Mouse (Mus musculus) midbrain, embryonic 12.5 days (tissue): ENCODE data around the gene Eml5. TPM values are rescaled to one million over a fixed set of nuclear protein-coding genes. Genes with fewer than 3 reads are reported as not detected.
A peak's percentile ranks its signal among the peaks of the same experiment; 100 is the strongest.

Source experiments
- ATAC-seq: fragments of 200-750 bp; cut with Nextera tagmentation; 2 replicates; pipeline ENCODE4 v1.8.0; 2017; ENCODE audit warnings: low read depth, moderate TSS enrichment, moderate library complexity; ENCODE audit not compliant: low FRiP score
- H3K27ac ChIP-seq: fragments of 300-500 bp; sonication (generic); replicated peaks from 2 replicates; pipeline ENCODE4 v1.5.1; 2016; ENCODE audit warnings: mild to moderate bottlenecking
- H3K27me3 ChIP-seq: fragments of 300-500 bp; sonication (generic); 2 replicates; pipeline ENCODE4 v1.6.1; 2016; ENCODE audit warnings: mild to moderate bottlenecking
- H3K36me3 ChIP-seq: fragments of 300-500 bp; sonication (generic); 2 replicates; pipeline ENCODE4 v1.6.1; 2016
- H3K4me1 ChIP-seq: fragments of 300-500 bp; sonication (generic); 2 replicates; pipeline ENCODE4 v1.6.1; 2016
- H3K4me2 ChIP-seq: fragments of 300-500 bp; sonication (generic); replicated peaks from 2 replicates; pipeline ENCODE4 v1.6.1; 2016; ENCODE audit warnings: mild to moderate bottlenecking, moderate library complexity
- H3K4me3 ChIP-seq: fragments of 300-500 bp; sonication (generic); 2 replicates; pipeline ENCODE4 v1.5.1; 2016; ENCODE audit warnings: mild to moderate bottlenecking
- H3K9ac ChIP-seq: fragments of 300-500 bp; sonication (generic); replicated peaks from 2 replicates; pipeline ENCODE4 v1.6.1; 2016; ENCODE audit warnings: mild to moderate bottlenecking, moderate library complexity
- H3K9me3 ChIP-seq: fragments of 300-500 bp; sonication (generic); 2 replicates; pipeline ENCODE4 v1.6.1; 2016; ENCODE audit warnings: mild to moderate bottlenecking
- WGBS: fragments of 180-500 bp; shearing (Covaris S2); methylation state at CpG from one replicate; pipeline ENCODE4 v1.1.7; 2016; 5-methylcytosine and 5-hydroxymethylcytosine counted together
- polyA plus RNA-seq: library from polyadenylated mRNA; unstranded; fragments of >200 nt; fragmentation: Nextera tagmentation; extraction: Ambion mirVana; gene quantifications from 2 replicates; pipeline ENCODE4 v1.2.1, GENCODE M21; 2016

Gene Eml5
- polyA plus RNA-seq, 1 experiment from 2014 or later = 36.0 TPM

DNA sequence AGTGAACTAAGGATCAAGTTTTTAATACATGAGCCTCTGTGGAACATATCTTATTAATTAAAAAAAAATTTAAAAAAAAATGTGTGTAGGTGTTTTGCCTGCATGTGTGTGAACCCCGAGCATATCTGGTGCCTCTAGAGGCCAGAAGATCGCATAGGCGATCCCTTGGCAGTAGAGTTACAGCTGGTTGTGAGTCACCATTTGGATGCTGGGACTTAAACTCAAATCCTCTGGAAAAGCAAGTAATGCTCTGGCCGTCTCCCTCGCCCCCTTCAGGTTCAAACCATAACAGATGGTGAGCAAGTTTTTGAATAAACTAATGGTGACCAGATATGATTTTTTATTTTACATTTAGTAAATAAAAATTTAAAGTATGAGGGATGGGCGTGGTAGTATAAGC is 143.6 kb downstream of the Eml5 start:
- Histone ChIP-seq H3K4me2 (no peak overlapping the region), H3K9me3 (no peaks in the 10 kb centered on the region), H3K4me3 (no peak overlapping the region), H3K27ac (no peak overlapping the region), H3K27me3 (no peaks in the 10 kb centered on the region), H3K9ac (no peak overlapping the region), H3K4me1 (no peaks in the 10 kb centered on the region), H3K36me3 (peaks cover 81% of the 10 kb centered on the region)
- WGBS = 91% methylated on average over 6 of the region's 6 CpGs
- no peak for ATAC-seq

- H3K9me3 ChIP-seq = no peaks in the 10 kb centered on the region
These were observed 153.9 kb downstream of the Eml5 start for GRCm38 (mm10) chr12:98747380-98747753.

DNA sequence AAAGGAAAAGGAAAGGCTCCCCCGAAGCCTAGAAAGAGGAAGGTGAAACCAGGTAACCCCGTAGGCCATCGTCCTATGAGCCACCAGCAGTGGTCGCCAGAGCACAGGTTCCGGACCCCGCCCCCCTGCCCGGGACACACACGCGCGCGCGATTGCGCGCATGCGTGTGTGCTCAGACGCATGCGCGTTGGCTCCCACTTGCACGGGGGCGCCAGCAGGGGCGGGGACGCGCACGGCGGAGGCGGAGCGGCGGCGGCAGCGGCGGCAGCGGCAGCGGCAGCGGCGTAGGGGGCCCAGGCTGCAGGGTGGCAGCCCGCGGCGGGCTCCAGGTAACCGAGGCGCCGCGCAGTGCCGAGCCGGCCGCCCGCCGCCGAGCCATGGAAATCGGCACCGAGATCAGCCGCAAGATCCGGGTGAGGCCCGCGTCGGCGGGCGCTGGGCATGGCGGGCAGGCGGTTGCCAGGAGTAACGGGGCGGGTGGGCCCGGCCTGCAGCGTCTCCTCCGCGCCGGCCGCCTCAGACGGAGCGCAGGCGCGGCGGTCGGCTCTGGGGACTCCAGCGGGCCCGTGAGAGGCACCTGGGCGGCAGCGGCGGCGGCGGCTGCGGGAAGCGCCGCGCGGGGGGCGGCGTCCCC is 154.4 kb downstream of the Eml5 start, which contains the start of gene Zc3h14:
Zc3h14 (plus strand) TSS at position 219 of the 634 bp plus-strand sequence.
- Histone ChIP-seq H3K36me3 (no peaks in the 10 kb centered on the region), H3K9me3 (no peaks in the 10 kb centered on the region), H3K4me3 (peak within 1 kb of the TSS; percentile 95), H3K4me1 (peaks cover 24% of the 10 kb centered on the region), H3K27ac (peak within 1 kb of the TSS; percentile 94), H3K9ac (peak within 1 kb of the TSS; percentile 89), H3K4me2 (peak within 1 kb of the TSS; percentile 70), H3K27me3 (no peaks in the 10 kb centered on the region)
- ATAC-seq = peak; percentile 94
- WGBS = 1% methylated on average over 54 of the region's 87 CpGs

More at GRCm38 (mm10) chr12:98747380-98747753, 153.9 kb downstream of the Eml5 start:
- Histone ChIP-seq H3K4me3 (peak overlapping the region; percentile 95), H3K27me3 (no peaks in the 10 kb centered on the region), H3K9ac (peak overlapping the region; percentile 89), H3K4me2 (peak overlapping the region; percentile 70), H3K4me1 (peaks cover 24% of the 10 kb centered on the region), H3K36me3 (no peaks in the 10 kb centered on the region), H3K27ac (peak overlapping the region; percentile 94)
- peak; percentile 53 for ATAC-seq
- 2% methylated on average over 14 of the region's 14 CpGs for WGBS

DNA sequence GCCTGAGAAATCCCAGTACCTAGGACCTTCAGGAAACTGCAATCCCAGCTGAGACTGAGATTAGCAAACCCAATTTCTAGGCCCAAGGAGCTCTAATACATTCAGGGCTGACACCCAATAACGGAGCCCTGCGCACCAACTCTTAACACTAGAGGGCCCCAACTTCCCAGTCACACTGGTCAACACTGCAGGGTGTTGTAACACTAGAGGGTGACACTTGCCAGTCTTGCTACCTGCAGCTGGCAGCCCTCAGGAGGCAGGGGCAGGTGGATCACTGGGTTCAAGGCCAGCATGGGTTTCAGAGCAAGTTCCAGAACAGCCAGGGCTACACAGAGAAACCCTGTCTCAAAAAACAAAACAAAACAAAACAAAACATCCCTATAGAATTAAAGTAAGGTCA is 155.2 kb downstream of the Eml5 start:
- Histone ChIP-seq H3K4me1 (peaks cover 24% of the 10 kb centered on the region), H3K4me3 (no peak overlapping the region), H3K27ac (no peak overlapping the region), H3K36me3 (no peaks in the 10 kb centered on the region), H3K9ac (no peak overlapping the region), H3K27me3 (no peaks in the 10 kb centered on the region), H3K4me2 (no peak overlapping the region), H3K9me3 (no peaks in the 10 kb centered on the region)
- WGBS = 17% methylated on average over 2 of the region's 2 CpGs
- peak; percentile 35 for ATAC-seq

DNA sequence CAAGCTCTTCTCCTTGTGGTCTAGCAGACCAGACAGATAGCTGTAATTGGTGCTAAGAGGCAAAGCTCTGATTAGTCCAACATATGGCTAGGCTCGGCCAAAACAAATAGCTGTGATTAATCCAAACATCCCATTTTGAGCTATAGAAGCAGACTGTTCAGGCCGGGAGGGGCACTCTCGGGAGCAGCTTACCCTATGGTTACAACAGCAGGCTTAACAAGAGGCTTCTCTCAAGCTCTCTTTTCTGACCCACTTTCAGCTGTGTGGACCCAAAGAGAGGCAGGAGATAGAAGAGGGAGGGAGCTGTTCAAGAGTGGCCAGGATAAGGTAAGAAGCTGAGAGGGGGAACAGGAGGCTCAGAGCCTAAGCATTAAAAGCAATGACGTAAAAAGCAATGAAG is 155.7 kb downstream of the Eml5 start:
- H3K9me3 ChIP-seq = no peaks in the 10 kb centered on the region
- H3K36me3 ChIP-seq = no peaks in the 10 kb centered on the region
- no peak overlapping the region for H3K4me3 ChIP-seq
- H3K27ac ChIP-seq = no peak overlapping the region
- H3K27me3 ChIP-seq = 0 out of 2 replicates have a peak, but pooled peaks cover 1% of the 10 kb centered on the region
- peaks cover 23% of the 10 kb centered on the region for H3K4me1 ChIP-seq
- 67% methylated on average over 4 of the region's 4 CpGs for WGBS
- no peak for ATAC-seq
- no peak overlapping the region for H3K4me2 ChIP-seq
- no peak overlapping the region for H3K9ac ChIP-seq

DNA sequence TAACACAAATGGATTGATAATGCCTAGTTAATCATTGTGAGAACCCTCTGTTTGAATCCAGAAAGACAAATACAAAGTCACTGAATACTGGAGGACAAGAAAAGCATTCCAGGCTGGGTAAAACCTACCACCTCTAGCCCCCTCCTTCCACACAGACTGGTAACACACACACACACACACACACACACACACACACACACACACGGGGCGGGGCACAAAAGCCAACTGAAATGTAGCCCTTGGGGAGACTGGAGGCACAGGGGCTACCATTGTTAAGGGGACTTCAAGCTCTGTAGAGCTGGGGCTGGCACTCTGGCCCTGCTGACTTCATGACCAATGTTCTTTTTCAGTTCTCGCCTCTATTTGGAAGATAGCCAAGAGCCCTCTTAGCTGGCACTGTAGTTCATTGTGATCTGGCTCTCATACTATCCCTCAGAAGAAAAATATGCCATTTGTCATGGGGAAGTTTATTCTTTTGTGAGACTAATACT is 160.2 kb downstream of the Eml5 start:
- WGBS = 77% methylated on average over 3 of the region's 3 CpGs
- Histone ChIP-seq H3K9ac (no peak overlapping the region), H3K27me3 (peaks cover 10% of the 10 kb centered on the region), H3K27ac (no peak overlapping the region), H3K9me3 (no peaks in the 10 kb centered on the region), H3K4me2 (no peak overlapping the region), H3K36me3 (no peaks in the 10 kb centered on the region), H3K4me3 (no peak overlapping the region), H3K4me1 (peaks cover 10% of the 10 kb centered on the region)
- peak; percentile 45 for ATAC-seq

GRCm38 (mm10) chr12:98737801-98738350 is 163.4 kb downstream of the Eml5 start:
- Histone ChIP-seq H3K4me2 (peak overlapping the region; percentile 77), H3K36me3 (no peaks in the 10 kb centered on the region), H3K27ac (no peak overlapping the region), H3K9me3 (no peaks in the 10 kb centered on the region), H3K9ac (peak overlapping the region; percentile 88), H3K4me1 (peaks cover 30% of the 10 kb centered on the region), H3K27me3 (peaks cover 10% of the 10 kb centered on the region), H3K4me3 (peak overlapping the region; percentile 92)
- peak; percentile 45; the same call in 1 of the 2 replicates for ATAC-seq
- WGBS = 13% methylated on average over 7 of the region's 7 CpGs

DNA sequence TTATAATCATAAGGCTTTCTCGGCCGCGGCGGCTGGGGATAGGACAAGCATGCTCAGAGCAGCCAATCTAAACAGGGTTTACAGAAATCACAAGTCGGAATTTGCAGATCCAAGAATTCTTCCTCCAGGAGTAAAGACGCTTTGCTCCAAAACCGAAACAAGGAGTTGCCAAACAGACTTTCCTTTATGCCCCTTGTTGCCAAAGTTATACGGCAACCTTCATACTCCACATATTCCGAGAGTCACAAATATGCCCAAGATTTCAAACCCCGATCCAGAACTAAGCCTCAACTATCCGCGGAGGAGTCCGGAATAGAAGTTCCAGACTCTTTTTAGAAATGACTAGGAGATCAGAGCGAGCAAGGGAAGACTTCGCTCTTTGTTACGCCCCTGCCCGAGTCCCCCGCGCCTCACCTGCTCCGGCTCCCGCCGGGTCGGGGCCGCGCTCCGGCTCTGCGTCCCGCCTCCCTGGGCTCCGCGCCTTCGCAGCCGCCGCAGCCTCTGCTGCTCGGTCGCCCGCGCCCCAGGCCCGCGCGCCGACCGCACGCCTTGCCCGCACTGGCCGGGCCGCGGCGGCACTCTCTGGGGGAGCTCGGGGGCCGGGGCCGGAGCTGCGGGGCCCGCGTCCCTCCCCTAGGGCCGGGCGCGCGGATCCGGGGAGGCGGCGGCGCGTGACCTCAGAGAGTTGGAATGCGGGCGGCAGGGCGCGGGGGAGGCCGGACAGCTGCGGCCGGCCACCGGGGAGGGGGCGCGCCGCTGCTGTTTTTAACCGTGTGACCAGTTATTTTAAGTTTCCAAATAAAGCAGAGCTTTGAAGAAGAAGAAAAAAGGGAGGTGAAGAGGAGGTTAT is 164.1 kb downstream of the Eml5 start, which contains the start of gene Ptpn21:
Ptpn21 (minus strand) TSS at position 455 of the 850 bp plus-strand sequence.
- peak within 1 kb of the TSS; percentile 92 for H3K4me3 ChIP-seq
- H3K36me3 ChIP-seq = 0 out of 2 replicates have a peak, but pooled peaks cover 3% of the 10 kb centered on the region
- H3K4me1 ChIP-seq = peaks cover 30% of the 10 kb centered on the region
- WGBS = under 1% methylated on average over 74 of the region's 75 CpGs
- peak within 1 kb of the TSS; percentile 77 for H3K4me2 ChIP-seq
- peak within 1 kb of the TSS; percentile 42 for H3K27ac ChIP-seq
- peak within 1 kb of the TSS; percentile 88 for H3K9ac ChIP-seq
- peaks cover 10% of the 10 kb centered on the region for H3K27me3 ChIP-seq
- H3K9me3 ChIP-seq = no peaks in the 10 kb centered on the region
- ATAC-seq = peak; percentile 63

Other genes with a start within 250 kb of the Eml5 start
- gene Ptpn21, start 164.1 kb downstream of the Eml5 start, polyA plus RNA-seq = 9.3 and 9.8 TPM in 2 replicates
- 157 and 161 TPM in 2 replicates for gene Zc3h14, start 154.5 kb downstream of the Eml5 start, polyA plus RNA-seq
- gene Ttc8, start 19.1 kb upstream of the Eml5 start, polyA plus RNA-seq = 46.5 and 47.1 TPM in 2 replicates